16 mouse cellular contexts compared by ENCODE assay signal in genomic region chr8:61824563-61824962, GRCm38 (mm10).
DNase-seq lines count a peak whose midpoint lies in the region; ATAC-seq and TF ChIP-seq lines count a peak whose summit lies in the region.
"Had no signal": no experiment of that assay in that cellular context is flagged by ENCODE, and none has a peak within 500 bp of the region (broad histone marks: within the 10 kb centered on the region; RNA-seq: fewer than 3 reads in every experiment).

No protein-coding gene starts in this region.

- H3K4me2 ChIP-seq in heart, postnatal 0 days (ENCODE audit: low read depth, low read length) = peak overlapping the region; percentile 29; the same call in 1 of the 2 replicates
- H3K4me2 ChIP-seq in liver, embryonic 13.5 days = no peak overlapping the region
- H3K4me2 ChIP-seq: hindbrain, embryonic 13.5 days; limb, embryonic 15.5 days; neural tube, embryonic 15.5 days had no signal

- no peak for TF ChIP-seq CTCF in lung, adult 2 months (IDR thresholded peaks at IDR 0.05; ENCODE audit: insufficient read depth, low read length)
- no peak for TF ChIP-seq CTCF in heart, postnatal 0 days (IDR thresholded peaks at IDR 0.05; ENCODE audit: low read depth)

- H3K27ac ChIP-seq in heart, postnatal 0 days (ENCODE audit: low read depth) = peak overlapping the region; percentile 17; the same call in 1 of the 2 replicates
- H3K27ac ChIP-seq in liver, embryonic 13.5 days = no peak overlapping the region
- H3K27ac ChIP-seq: hindbrain, embryonic 13.5 days; left cerebral cortex, adult 2 months; limb, embryonic 15.5 days; macrophage; neural tube, embryonic 15.5 days had no signal

- H3K4me3 ChIP-seq in lung, adult 2 months (replicated peaks; ENCODE audit: extremely low read depth, low read depth, low read length) = no peak overlapping the region
- H3K4me3 ChIP-seq in heart, postnatal 0 days (ENCODE audit: low read depth, low read length) = no peak overlapping the region
- H3K4me3 ChIP-seq in liver, embryonic 13.5 days (replicated peaks) = no peak overlapping the region
- H3K4me3 ChIP-seq: hindbrain, embryonic 13.5 days; left cerebral cortex, adult 2 months; limb, embryonic 15.5 days; neural tube, embryonic 15.5 days had no signal

- H3K27me3 ChIP-seq in heart, postnatal 0 days (ENCODE audit: control insufficient read depth, insufficient read depth, low read length) = no peaks in the 10 kb centered on the region
- no peaks in the 10 kb centered on the region for H3K27me3 ChIP-seq in liver, embryonic 13.5 days
- H3K27me3 ChIP-seq: hindbrain, embryonic 13.5 days; limb, embryonic 15.5 days; neural tube, embryonic 15.5 days had no signal

- DNase-seq in lung, postnatal 36 days = peak; percentile 14
- DNase-seq in lung, adult 2 months = no peak
- DNase-seq in heart, postnatal 0 days (ENCODE audit: low spot score) = peak; percentile 39
- peak; percentile 3 for DNase-seq in liver, embryonic 13.5 days
- no peak for DNase-seq in layer of hippocampus, postnatal 25 days (ENCODE audit: extremely low spot score in 1 of 2, low spot score in 1 of 2)
- DNase-seq in adrenal gland, postnatal 36 days = no peak
- no peak for DNase-seq in layer of hippocampus, adult 8-10 months (ENCODE audit: low spot score in 2 of 2)
- DNase-seq: cerebellum, adult 9-10 months; kidney, postnatal 10 days; thymus, postnatal 4 days had no signal

- no peak for TF ChIP-seq EP300 in heart, postnatal 0 days (IDR thresholded peaks at IDR 0.05; ENCODE audit: low read depth)

- H3K36me3 ChIP-seq in heart, postnatal 0 days (replicated peaks; ENCODE audit: control insufficient read depth, insufficient read depth, low read length) = no peaks in the 10 kb centered on the region
- H3K36me3 ChIP-seq in liver, embryonic 13.5 days = no peaks in the 10 kb centered on the region
- H3K36me3 ChIP-seq: hindbrain, embryonic 13.5 days; limb, embryonic 15.5 days; neural tube, embryonic 15.5 days had no signal

- ATAC-seq in heart, postnatal 0 days (ENCODE audit: insufficient read depth, low read depth) = peak; percentile 74
- ATAC-seq in liver, embryonic 13.5 days (ENCODE audit: low read depth) = peak; percentile 68; the same call in 1 of the 2 replicates
- ATAC-seq: CD4-positive, CD25-positive, alpha-beta regulatory T cell, adult 4 months had no signal

- WGBS in lung, adult 2 months = 35% methylated on average over 3 of the region's 3 CpGs
- WGBS in heart, postnatal 0 days = 13% methylated on average over 3 of the region's 3 CpGs
- 30% methylated on average over 3 of the region's 3 CpGs for WGBS in liver, embryonic 13.5 days (ENCODE audit: insufficient replicate concordance)

- no peak overlapping the region for H3K9ac ChIP-seq in heart, postnatal 0 days (replicated peaks; ENCODE audit: low read depth, low read length)
- H3K9ac ChIP-seq in liver, embryonic 13.5 days = no peak overlapping the region
- H3K9ac ChIP-seq: hindbrain, embryonic 13.5 days; limb, embryonic 15.5 days; neural tube, embryonic 15.5 days had no signal

- TF ChIP-seq POLR2A in lung, adult 2 months (IDR thresholded peaks at IDR 0.05; ENCODE audit: borderline replicate concordance, extremely low read depth, low read depth, low read length) = no peak

- H3K9me3 ChIP-seq in heart, postnatal 0 days (replicated peaks; ENCODE audit: control insufficient read depth, low read length) = no peaks in the 10 kb centered on the region
- H3K9me3 ChIP-seq in liver, embryonic 13.5 days (replicated peaks) = no peaks in the 10 kb centered on the region
- H3K9me3 ChIP-seq: hindbrain, embryonic 13.5 days; limb, embryonic 15.5 days; neural tube, embryonic 15.5 days had no signal

- no peaks in the 10 kb centered on the region for H3K4me1 ChIP-seq in lung, adult 2 months (ENCODE audit: control insufficient read depth, insufficient read depth, low read length)
- peaks cover 19% of the 10 kb centered on the region for H3K4me1 ChIP-seq in heart, postnatal 0 days (ENCODE audit: control insufficient read depth, insufficient read depth)
- no peaks in the 10 kb centered on the region; the same call in 1 of the 2 replicates for H3K4me1 ChIP-seq in liver, embryonic 13.5 days (replicated peaks)

Comparison
In these comparisons a context has a peak if more than half of its experiments do, and no peak if none do; other contexts are left out.
1. DNase-seq: peak in lung, postnatal 36 days (single experiment), heart, postnatal 0 days (single experiment) and liver, embryonic 13.5 days (single experiment); none in lung, adult 2 months (single experiment), layer of hippocampus, postnatal 25 days (0 of 2), adrenal gland, postnatal 36 days (0 of 2) and layer of hippocampus, adult 8-10 months (0 of 2).